Mouse (Mus musculus) forebrain, embryonic 14.5 days (tissue): ENCODE measurements at regions not wholly inside any gene's neighbourhood (a gene's known extent, or its start where the extent isn't known, plus 50 kb on each side); places are given as distances from the start of the nearest gene placed in this dataset.

Experiments used
- ATAC-seq: fragments of 200-750 bp; cut with Nextera tagmentation; 2 replicates; pipeline ENCODE4 v1.8.0; 2017; ENCODE audit warnings: mild to moderate bottlenecking, moderate library complexity
- DNase-seq: peaks from one replicate; pipeline ENCODE4 v3.0.0-alpha.2; 2015; ENCODE audit warnings: low spot score
- H3K27ac ChIP-seq: fragments of 300-500 bp; sonication (generic); 2 replicates; pipeline ENCODE4 v1.5.1; 2014; ENCODE audit warnings: low read depth, mild to moderate bottlenecking, control low read depth, low read length, moderate library complexity
- H3K27me3 ChIP-seq: fragments of 300-500 bp; sonication (generic); replicated peaks from 2 replicates; pipeline ENCODE4 v1.6.1; 2014; ENCODE audit warnings: low read length, control low read depth, mixed read lengths; ENCODE audit not compliant: control insufficient read depth, insufficient read depth
- H3K36me3 ChIP-seq: fragments of 300-500 bp; sonication (generic); 2 replicates; pipeline ENCODE4 v1.6.1; 2014; ENCODE audit warnings: low read length, control low read depth; ENCODE audit not compliant: control insufficient read depth, insufficient read depth
- H3K4me1 ChIP-seq: fragments of 300-500 bp; sonication (generic); 2 replicates; pipeline ENCODE4 v1.6.1; 2014; ENCODE audit warnings: antibody characterized with exemption, low read length, control low read depth; ENCODE audit not compliant: control insufficient read depth, insufficient read depth
- H3K4me2 ChIP-seq: fragments of 300-500 bp; sonication (generic); 2 replicates; pipeline ENCODE4 v1.6.1; 2014; ENCODE audit warnings: mild to moderate bottlenecking, control low read depth, low read length
- H3K4me3 ChIP-seq: fragments of 300-500 bp; sonication (generic); 2 replicates; pipeline ENCODE4 v1.5.1; 2014; ENCODE audit warnings: low read depth, low read length, control low read depth
- H3K9ac ChIP-seq: fragments of 300-500 bp; sonication (generic); 2 replicates; pipeline ENCODE4 v1.6.1; 2014; ENCODE audit warnings: mild to moderate bottlenecking, low read length, control low read depth, moderate library complexity
- H3K9me3 ChIP-seq: fragments of 300-500 bp; sonication (generic); replicated peaks from 2 replicates; pipeline ENCODE4 v1.6.1; 2016; ENCODE audit warnings: low read length, control low read depth, mixed read lengths; ENCODE audit not compliant: control insufficient read depth
- WGBS: fragments of 180-500 bp; shearing (Covaris S2); extraction: QIAGEN DNeasy Blood & Tissue Kit; methylation state at CpG from one replicate; pipeline ENCODE4 v1.1.7; 2014; 5-methylcytosine and 5-hydroxymethylcytosine counted together

- no peak overlapping the region for H3K4me3 ChIP-seq
- DNase-seq (peak; percentile 24), ATAC-seq (peak; percentile 60)
- H3K27me3 ChIP-seq: no peaks in the 10 kb centered on the region
- no peaks in the 10 kb centered on the region for H3K9me3 ChIP-seq
- H3K9ac ChIP-seq: 0 out of 2 replicates have a peak overlapping the region, but pooled peaks have one; percentile 8
- no peaks in the 10 kb centered on the region for H3K36me3 ChIP-seq
- H3K4me1 ChIP-seq: peaks cover 9% of the 10 kb centered on the region
- H3K4me2 ChIP-seq: no peak overlapping the region
- 0 out of 2 replicates have a peak overlapping the region, but pooled peaks have one; percentile 14 for H3K27ac ChIP-seq
- WGBS: 33% methylated on average over 4 of the region's 4 CpGs
These were observed 112.9 kb upstream of the Dapk1 start for GRCm38 (mm10) chr13:60488884-60489265.

GRCm38 (mm10) chr13:60491948-60492464, 109.7 kb upstream of the Dapk1 start:
- no peaks in the 10 kb centered on the region for H3K36me3 ChIP-seq
- H3K9me3 ChIP-seq: no peaks in the 10 kb centered on the region
- H3K4me1 ChIP-seq: peaks cover 9% of the 10 kb centered on the region
- no peak overlapping the region for H3K9ac ChIP-seq
- H3K4me2 ChIP-seq: no peak overlapping the region
- no peaks in the 10 kb centered on the region for H3K27me3 ChIP-seq
- WGBS: 87% methylated on average over 16 of the region's 16 CpGs
- no peak overlapping the region for H3K27ac ChIP-seq
- ATAC-seq (no peak), DNase-seq (no peak)
- H3K4me3 ChIP-seq: no peak overlapping the region

GRCm38 (mm10) chr13:60493836-60494235, 107.9 kb upstream of the Dapk1 start:
- H3K36me3 ChIP-seq: no peaks in the 10 kb centered on the region
- H3K4me3 ChIP-seq: no peak overlapping the region
- no peak for ATAC-seq

GRCm38 (mm10) chr13:60497714-60498400, 103.9 kb upstream of the Dapk1 start:
- no peaks in the 10 kb centered on the region for H3K27me3 ChIP-seq
- H3K9me3 ChIP-seq: no peaks in the 10 kb centered on the region
- no peak overlapping the region for H3K9ac ChIP-seq
- no peak overlapping the region for H3K4me3 ChIP-seq
- H3K4me2 ChIP-seq: no peak overlapping the region
- no peak for DNase-seq
- 44% methylated on average over 18 of the region's 18 CpGs for WGBS
- H3K36me3 ChIP-seq: no peaks in the 10 kb centered on the region
- no peak overlapping the region for H3K27ac ChIP-seq
- H3K4me1 ChIP-seq: no peaks in the 10 kb centered on the region
- no peak for ATAC-seq

More at GRCm38 (mm10) chr13:60493836-60494235, 107.9 kb upstream of the Dapk1 start:
- no peaks in the 10 kb centered on the region for H3K27me3 ChIP-seq
- H3K9ac ChIP-seq: no peak overlapping the region
- H3K4me1 ChIP-seq: peaks cover 2% of the 10 kb centered on the region
- 78% methylated on average over 5 of the region's 5 CpGs for WGBS
- H3K9me3 ChIP-seq: no peaks in the 10 kb centered on the region
- no peak overlapping the region for H3K4me2 ChIP-seq
- no peak overlapping the region for H3K27ac ChIP-seq
- DNase-seq: no peak

GRCm38 (mm10) chr13:60504196-60504595, 97.6 kb upstream of the Dapk1 start:
- Histone ChIP-seq H3K4me1 (no peaks in the 10 kb centered on the region), H3K27me3 (no peaks in the 10 kb centered on the region), H3K4me3 (no peak overlapping the region), H3K27ac (no peak overlapping the region), H3K36me3 (no peaks in the 10 kb centered on the region), H3K9me3 (no peaks in the 10 kb centered on the region), H3K4me2 (no peak overlapping the region), H3K9ac (no peak overlapping the region)
- ATAC-seq (no peak), DNase-seq (no peak)
- 92% methylated on average over 2 of the region's 2 CpGs for WGBS

- 95% methylated on average over 3 of the region's 3 CpGs for WGBS
- ATAC-seq (no peak), DNase-seq (no peak)
- Histone ChIP-seq H3K27ac (no peak overlapping the region), H3K9me3 (no peaks in the 10 kb centered on the region), H3K9ac (no peak overlapping the region), H3K4me3 (no peak overlapping the region), H3K4me2 (no peak overlapping the region), H3K36me3 (no peaks in the 10 kb centered on the region), H3K27me3 (no peaks in the 10 kb centered on the region), H3K4me1 (no peaks in the 10 kb centered on the region)
These were observed 94.1 kb upstream of the Dapk1 start for GRCm38 (mm10) chr13:60507611-60508010.

- DNase-seq (no peak), ATAC-seq (no peak)
- H3K36me3 ChIP-seq: no peaks in the 10 kb centered on the region
- H3K27ac ChIP-seq: no peak overlapping the region
- no peaks in the 10 kb centered on the region for H3K4me1 ChIP-seq
- no peak overlapping the region for H3K4me2 ChIP-seq
- H3K27me3 ChIP-seq: no peaks in the 10 kb centered on the region
- WGBS: 88% methylated on average over 4 of the region's 4 CpGs
- no peaks in the 10 kb centered on the region for H3K9me3 ChIP-seq
- no peak overlapping the region for H3K9ac ChIP-seq
- H3K4me3 ChIP-seq: no peak overlapping the region
These were observed 93.7 kb upstream of the Dapk1 start for GRCm38 (mm10) chr13:60508054-60508453.

GRCm38 (mm10) chr13:60508856-60509255, 92.9 kb upstream of the Dapk1 start:
- ATAC-seq: no peak
- no peaks in the 10 kb centered on the region for H3K36me3 ChIP-seq
- H3K27me3 ChIP-seq: no peaks in the 10 kb centered on the region
- no peaks in the 10 kb centered on the region for H3K9me3 ChIP-seq
- no peak overlapping the region for H3K4me3 ChIP-seq
- H3K27ac ChIP-seq: no peak overlapping the region
- WGBS: 73% methylated on average over 5 of the region's 5 CpGs
- no peak for DNase-seq
- H3K9ac ChIP-seq: no peak overlapping the region
- H3K4me2 ChIP-seq: no peak overlapping the region
- no peaks in the 10 kb centered on the region for H3K4me1 ChIP-seq

- H3K4me1 ChIP-seq: no peaks in the 10 kb centered on the region
- WGBS: 95% methylated on average over 7 of the region's 7 CpGs
- no peak overlapping the region for H3K4me2 ChIP-seq
- no peaks in the 10 kb centered on the region for H3K9me3 ChIP-seq
- no peak overlapping the region for H3K27ac ChIP-seq
- no peak overlapping the region for H3K4me3 ChIP-seq
- no peaks in the 10 kb centered on the region for H3K36me3 ChIP-seq
- H3K27me3 ChIP-seq: no peaks in the 10 kb centered on the region
- no peak for DNase-seq
- no peak for ATAC-seq
- H3K9ac ChIP-seq: no peak overlapping the region
These were observed 90.6 kb upstream of the Dapk1 start for GRCm38 (mm10) chr13:60511101-60511500.
